Mouse (Mus musculus) T-cell, adult 2 months (primary cell): ENCODE measurements around the gene Tcl1.
"Not testable (repeated sequence)": the region's sequence is repeated elsewhere in the genome, so short reads cannot be mapped to it uniquely, and the experiment has no call there.

Source experiments
- DNase-seq: peaks from one replicate; pipeline ENCODE4 v3.0.0; 2022; ENCODE audit warnings: low spot score

Tcl1 gene

DNA sequence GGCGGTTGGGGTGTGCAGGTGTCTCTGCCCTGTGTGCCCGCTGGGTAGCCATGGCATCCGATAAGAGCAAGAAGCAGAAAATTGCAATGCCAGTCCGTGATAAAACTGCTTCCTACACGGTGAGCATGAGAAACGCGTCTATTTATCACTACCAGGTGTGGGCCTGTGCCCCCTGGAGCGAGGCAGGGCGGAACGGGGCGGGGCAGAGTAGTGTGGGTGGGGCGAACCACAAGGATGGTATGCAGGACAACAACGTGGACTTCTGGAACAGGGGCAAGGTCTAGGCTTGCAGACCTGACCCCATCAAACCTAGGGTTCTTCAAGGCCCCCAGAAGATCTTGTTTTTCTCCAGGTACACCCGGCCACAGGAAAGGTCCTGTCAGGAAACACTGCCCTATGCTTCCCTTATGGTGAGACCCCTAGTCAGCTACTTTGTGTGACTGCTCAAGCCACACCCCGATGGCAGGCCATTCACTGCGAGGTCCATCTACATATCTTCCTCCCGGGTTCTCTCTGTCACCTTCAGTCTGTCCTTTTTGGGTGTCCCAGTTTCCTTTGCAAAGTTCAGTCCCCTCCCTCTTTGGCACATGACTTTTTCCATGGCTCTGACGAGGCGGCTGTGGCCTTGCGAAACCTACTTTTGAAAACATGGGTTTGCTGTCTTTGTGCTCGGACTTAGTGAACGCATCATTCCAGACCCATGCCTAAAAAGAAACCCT, at the start of gene Tcl1:
Gene Tcl1, minus strand, starts transcription at position 193 of the 719 bp plus-strand sequence.
- DNase-seq, result no peak

- no peak for DNase-seq
Observed at GRCm38 (mm10) chr12:105271016-105271965, 48.7 kb upstream of the Tcl1 start.

- no peak for DNase-seq
Observed at GRCm38 (mm10) chr12:105267076-105267475, 44.5 kb upstream of the Tcl1 start.

DNA sequence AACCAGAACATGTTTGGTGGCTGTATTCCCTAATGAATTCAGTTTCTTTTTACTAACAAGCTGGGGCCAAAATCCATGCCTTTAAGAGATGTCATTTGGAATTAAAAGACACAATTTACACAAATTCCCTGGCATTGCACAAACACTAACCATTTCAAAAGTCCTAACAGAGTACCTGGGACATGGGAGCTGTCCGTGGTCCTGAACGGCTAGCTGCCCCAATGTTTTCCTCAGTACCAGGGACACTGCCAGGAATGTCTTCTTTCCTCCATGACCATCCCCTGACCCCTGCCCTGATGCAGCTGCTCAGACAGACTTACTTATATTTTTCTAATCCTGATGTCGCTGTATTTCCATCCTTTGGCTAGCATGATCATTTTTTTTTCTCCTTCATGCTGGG, 43.5 kb upstream of the Tcl1 start:
- no peak for DNase-seq

DNA sequence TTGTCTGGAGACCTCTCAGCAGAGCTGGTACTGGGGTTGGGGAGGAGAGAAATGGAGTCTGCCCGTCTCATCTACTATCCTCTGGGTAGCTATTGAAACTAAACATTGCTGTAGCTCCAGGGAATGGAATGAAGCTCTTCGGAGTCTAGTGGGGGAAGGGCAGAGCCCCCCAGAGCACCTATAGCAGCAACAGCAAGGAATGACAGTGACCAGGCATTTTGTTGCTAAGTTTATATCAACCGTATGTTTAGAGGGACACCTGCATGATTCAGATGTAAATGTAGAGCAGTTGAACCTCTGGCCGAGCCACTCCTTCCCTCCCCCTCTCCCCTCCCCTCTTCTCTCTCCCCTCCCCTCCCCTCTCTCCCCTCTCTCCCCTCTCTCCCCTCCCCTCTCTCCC, 36.6 kb upstream of the Tcl1 start:
- no peak for DNase-seq

DNA sequence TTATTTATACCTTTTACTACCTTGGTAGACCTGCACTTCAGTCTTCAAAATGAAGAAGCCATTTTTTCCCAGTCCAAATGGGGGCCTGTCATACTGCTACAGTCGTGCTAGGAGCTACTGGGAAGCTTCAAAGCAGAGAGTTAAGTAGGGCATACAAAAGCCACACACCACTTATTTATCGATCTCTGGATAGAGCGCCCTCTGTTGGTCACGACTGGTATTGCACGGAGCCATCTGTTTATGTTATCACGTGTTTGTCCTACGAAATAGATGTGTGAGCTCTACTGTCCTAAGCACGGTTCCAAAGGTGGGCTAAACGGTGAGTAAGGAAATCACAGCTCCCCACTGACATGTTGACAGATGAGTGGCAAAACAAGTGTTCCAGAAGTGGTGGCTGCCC, 36.2 kb upstream of the Tcl1 start:
- no peak for DNase-seq

DNA sequence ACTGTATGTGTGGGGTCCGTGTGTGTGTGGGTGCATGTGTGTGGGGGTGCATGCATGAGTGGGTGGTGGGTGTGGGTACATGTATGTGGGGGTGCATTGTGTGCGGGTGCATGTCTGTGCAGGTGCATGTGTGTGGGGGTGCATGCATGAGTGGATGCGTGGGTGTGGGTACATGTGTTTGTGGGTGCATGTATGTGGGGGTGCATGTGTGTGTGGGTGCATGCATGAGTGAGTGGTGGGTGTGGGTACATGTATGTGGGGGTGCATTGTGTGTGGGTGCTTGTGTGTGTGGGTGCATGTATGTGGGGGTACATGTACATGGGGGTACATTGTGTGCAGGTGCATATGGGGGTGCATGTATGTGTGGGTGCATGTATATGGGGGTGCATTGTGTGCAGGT, 31.2 kb upstream of the Tcl1 start:
- DNase-seq, result no peak

DNA sequence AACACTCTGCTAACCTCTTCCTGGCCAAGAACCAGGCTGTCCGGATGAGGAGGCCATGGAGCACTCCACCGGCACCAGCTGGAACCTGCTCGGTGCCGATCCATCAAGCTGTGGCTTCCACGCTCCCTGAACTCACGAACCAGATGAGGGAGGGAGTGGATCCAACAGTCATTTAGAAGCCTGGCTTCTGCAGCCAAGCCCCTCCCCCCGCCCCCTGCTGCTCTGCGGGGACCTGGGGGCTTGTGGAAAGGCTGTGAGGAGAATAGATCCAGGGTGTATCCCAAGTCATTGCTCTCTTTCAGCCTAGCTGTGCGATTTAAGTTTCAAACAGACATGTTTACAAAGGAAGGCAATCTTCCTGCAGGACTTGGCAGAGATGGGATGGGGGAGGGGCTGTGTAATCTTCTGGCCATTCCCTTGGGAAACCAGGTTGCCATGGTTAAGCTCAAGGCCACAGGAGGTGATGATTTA, 26.2 kb upstream of the Tcl1 start:
- DNase-seq, result no peak

GRCm38 (mm10) chr12:105239060-105239459, 16.5 kb upstream of the Tcl1 start:
- no peak for DNase-seq

GRCm38 (mm10) chr12:105235091-105235490, 12.5 kb upstream of the Tcl1 start:
- DNase-seq, result no peak

GRCm38 (mm10) chr12:105234362-105234761, 11.8 kb upstream of the Tcl1 start:
- no peak for DNase-seq

DNA sequence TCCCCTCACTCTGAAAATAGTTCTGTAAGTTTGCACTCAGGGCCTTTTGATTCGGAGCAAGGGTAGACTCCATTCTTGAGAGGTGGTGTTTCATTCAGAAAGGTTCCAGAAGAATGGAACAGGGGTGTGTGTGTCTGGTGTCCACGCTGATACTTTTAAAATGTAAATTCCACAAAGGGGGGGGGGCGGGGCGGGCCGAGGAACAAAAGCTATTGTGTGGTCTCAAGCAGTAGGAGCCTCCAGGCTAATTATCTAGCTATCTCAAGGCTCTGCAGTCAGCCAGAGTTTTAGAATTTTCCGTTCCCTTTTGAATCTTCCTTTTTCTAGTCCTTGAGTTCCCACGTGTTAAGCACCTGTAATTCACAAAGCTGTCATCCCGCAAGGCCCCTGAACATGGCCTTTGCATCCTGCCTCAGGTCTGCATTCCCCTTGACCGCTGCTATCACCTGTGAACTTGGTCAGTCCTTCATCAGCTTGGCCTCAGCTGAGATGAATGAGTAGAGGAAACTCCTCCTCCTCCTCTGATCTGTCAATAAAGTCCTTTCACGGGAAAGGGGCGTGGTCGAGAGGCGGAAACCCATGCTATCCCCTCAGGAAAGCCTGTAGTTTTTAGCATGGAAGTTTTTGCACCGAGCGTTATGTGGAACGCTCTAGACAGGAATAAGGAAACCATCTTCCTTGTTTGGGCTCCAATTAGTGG, 2.2 kb upstream of the Tcl1 start:
- no peak for DNase-seq

- DNase-seq, result no peak
Observed at GRCm38 (mm10) chr12:105217101-105217760, 5.4 kb downstream of the Tcl1 start.

- no peak for DNase-seq
Observed at GRCm38 (mm10) chr12:105209231-105209630, 13.4 kb downstream of the Tcl1 start.

GRCm38 (mm10) chr12:105208441-105208840, 14.2 kb downstream of the Tcl1 start:
- DNase-seq, result no peak

DNA sequence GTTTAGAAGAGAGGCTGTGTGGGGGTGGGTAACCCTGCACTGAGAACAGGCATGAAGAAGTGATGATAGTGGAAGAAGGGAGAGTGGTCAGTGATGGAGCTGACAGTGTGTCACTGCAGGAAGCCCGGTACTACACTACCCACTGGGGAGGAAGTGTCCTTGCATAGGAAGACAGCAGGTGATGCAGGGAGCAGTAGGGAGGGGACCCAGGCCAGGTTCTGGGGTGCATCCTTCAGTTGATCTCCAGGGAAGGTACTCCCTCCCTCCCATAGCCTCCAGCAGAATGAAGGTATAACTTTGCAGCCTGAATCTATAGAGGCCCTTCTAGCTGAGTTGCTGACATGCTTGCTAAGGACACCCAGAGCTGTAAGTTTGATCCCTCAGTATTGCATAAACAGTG, 15.5 kb downstream of the Tcl1 start:
- no peak for DNase-seq

DNA sequence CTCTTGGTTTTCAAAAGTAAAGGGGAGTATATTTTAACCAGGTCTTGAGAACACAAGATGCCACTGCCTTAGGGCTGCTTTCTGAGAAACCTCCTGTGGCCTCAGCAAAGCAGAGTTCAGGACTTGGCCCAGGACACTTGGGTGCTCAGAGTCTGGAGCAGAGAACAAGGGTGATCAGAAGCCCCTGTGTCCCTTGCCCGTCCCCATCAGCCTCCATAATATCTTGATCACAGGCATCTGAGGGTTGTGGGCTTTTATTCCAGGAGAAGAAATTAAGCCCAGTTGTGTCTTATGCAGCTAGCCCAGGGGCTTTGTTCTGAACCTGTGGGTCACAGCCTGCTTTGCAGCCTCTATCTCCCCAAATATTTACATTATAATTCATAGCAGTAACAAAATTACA, 20.9 kb downstream of the Tcl1 start, which contains the start of gene Tcl1b4:
Gene Tcl1b4, plus strand, starts transcription at position 301 of the 400 bp plus-strand sequence.
- DNase-seq, result not testable (repeated sequence)

DNA sequence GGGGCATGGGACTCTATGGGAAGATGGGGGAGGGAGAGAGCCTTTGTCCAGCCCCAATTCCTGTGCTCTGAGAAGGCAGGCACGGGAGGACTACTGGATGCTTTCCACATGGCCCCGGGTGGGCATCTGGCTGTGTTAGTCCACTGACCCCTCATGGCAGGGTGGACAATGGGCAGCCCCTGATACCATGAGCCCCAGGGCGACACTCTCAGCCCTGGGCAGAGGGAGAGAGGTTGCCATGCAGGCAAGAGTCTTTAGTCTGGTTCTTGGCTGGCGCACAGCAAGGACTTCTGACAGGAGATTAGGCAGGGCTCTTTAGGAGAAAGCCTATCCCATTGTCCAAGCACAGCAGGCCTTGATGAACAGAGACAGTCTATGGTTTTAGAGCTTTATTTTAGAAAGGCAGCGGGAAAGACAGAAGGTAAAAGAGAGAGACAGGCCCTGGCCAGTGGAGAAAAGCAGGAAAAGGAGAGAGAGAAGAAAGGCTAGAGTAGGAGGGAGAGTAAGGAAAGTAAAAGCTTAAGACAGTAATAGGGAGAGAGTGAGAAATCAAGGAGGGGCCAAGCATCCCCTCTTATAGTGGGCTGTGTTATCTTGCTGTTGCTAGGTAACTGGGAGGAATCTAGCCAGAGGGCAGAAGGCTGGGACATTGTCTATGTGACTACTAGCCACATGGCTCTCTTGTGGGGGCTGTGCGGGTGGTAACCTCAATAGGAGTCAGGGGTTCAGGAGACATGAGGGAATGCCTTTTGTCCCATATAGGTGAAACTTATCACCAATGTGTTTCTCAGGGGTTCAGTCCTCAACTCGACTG, 22.7 kb downstream of the Tcl1 start:
- DNase-seq, result not testable (repeated sequence)

DNA sequence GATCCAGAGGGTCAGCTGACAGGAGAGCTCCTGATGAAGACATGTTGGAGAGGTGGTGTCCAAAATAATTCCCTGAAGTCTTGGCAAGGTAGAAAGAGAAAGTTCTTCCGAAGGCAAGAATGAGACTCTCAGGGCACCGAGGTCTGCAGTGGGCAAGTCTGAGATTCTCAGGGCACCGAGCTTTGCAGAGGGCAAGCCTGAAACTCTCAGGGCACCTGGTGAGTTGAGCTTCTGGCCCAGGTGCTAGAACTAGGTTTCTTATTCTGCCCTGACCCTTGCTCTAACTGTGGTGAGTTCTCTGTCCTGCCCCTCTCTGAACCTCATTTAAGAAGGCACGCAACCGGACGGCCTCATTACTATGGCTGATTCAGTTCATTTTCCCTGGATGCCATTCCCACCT, 31.9 kb downstream of the Tcl1 start, which contains the start of gene Tcl1b3:
Gene Tcl1b3, plus strand, starts transcription at position 301 of the 400 bp plus-strand sequence.
- not testable (repeated sequence) for DNase-seq

DNA sequence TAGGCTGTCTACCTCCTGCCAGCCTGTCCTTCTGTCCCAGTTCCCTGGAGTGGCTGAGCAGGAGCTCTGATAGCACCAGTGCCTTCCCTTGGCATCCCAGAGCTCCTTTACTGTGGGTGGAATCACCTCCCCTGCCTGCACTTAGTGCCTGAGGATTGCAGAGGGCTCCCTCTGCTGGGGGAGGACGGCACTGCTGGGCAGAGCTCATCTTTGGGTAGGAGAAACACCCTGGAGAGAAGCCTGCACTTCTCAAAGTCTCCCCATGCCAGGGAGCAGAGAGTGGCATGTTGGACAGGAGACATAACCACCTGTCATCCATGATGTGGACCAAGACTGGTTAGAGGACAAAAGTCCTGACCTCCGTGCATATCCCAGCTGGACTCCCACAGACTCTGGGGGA, 33.6 kb downstream of the Tcl1 start:
- DNase-seq, result not testable (repeated sequence)
